Mouse (Mus musculus) hindbrain, embryonic 14.5 days (tissue): ENCODE data around the gene Pold1. TPM values are rescaled to one million over a fixed set of nuclear protein-coding genes. Genes with fewer than 3 reads are reported as not detected.

Experiments used
- ATAC-seq: fragments of 200-750 bp; cut with Nextera tagmentation; 2 replicates; pipeline ENCODE4 v1.8.0; 2017; ENCODE audit warnings: moderate number of reproducible peaks, mild to moderate bottlenecking, moderate TSS enrichment, moderate library complexity; ENCODE audit not compliant: low FRiP score
- DNase-seq: peaks from one replicate; pipeline ENCODE4 v3.0.0-alpha.2; 2015; ENCODE audit warnings: low spot score
- H3K27ac ChIP-seq: fragments of 300-500 bp; sonication (generic); 2 replicates; pipeline ENCODE4 v1.5.1; 2014; ENCODE audit warnings: mild to moderate bottlenecking, moderate library complexity
- H3K27me3 ChIP-seq: fragments of 300-500 bp; sonication (generic); 2 replicates; pipeline ENCODE4 v1.6.1; 2014; ENCODE audit warnings: mild to moderate bottlenecking, low read length, mixed read lengths; ENCODE audit not compliant: control insufficient read depth, insufficient read depth
- H3K36me3 ChIP-seq: fragments of 300-500 bp; sonication (generic); replicated peaks from 2 replicates; pipeline ENCODE4 v1.6.1; 2014; ENCODE audit not compliant: control insufficient read depth, insufficient read depth
- H3K4me1 ChIP-seq: fragments of 300-500 bp; sonication (generic); replicated peaks from 2 replicates; pipeline ENCODE4 v1.6.1; 2014; ENCODE audit warnings: antibody characterized with exemption, low read length, mixed read lengths; ENCODE audit not compliant: control insufficient read depth, insufficient read depth
- H3K4me2 ChIP-seq: fragments of 300-500 bp; sonication (generic); replicated peaks from 2 replicates; pipeline ENCODE4 v1.6.1; 2014; ENCODE audit warnings: mild to moderate bottlenecking, moderate library complexity
- H3K4me3 ChIP-seq: fragments of 300-500 bp; sonication (generic); replicated peaks from 2 replicates; pipeline ENCODE4 v1.5.1; 2014; ENCODE audit warnings: mild to moderate bottlenecking, low read length
- H3K9ac ChIP-seq: fragments of 300-500 bp; sonication (generic); 2 replicates; pipeline ENCODE4 v1.6.1; 2014
- H3K9me3 ChIP-seq: fragments of 300-500 bp; sonication (generic); 2 replicates; pipeline ENCODE4 v1.6.1; 2016; ENCODE audit warnings: low read length; ENCODE audit not compliant: control insufficient read depth
- WGBS: fragments of 180-500 bp; shearing (Covaris S2); extraction: QIAGEN DNeasy Blood & Tissue Kit; methylation state at CpG from one replicate; pipeline ENCODE4 v1.1.7; 2014; 5-methylcytosine and 5-hydroxymethylcytosine counted together
- polyA plus RNA-seq: library from polyadenylated mRNA; unstranded; fragments of >200 nt; fragmentation: Nextera tagmentation; extraction: Ambion mirVana; gene quantifications from 2 replicates; pipeline ENCODE4 v1.2.1, GENCODE M21; 2014

The Pold1 gene
- polyA plus RNA-seq, 1 experiment from 2014 or later, result 14.0 TPM

- H3K4me3 ChIP-seq, result peak overlapping the region; percentile 68
- peak overlapping the region; percentile 69 for H3K4me2 ChIP-seq
- H3K4me1 ChIP-seq, result peaks cover 14% of the 10 kb centered on the region
- DNase-seq (no peak), ATAC-seq (no peak)
- H3K27ac ChIP-seq, result no peak overlapping the region
- no peaks in the 10 kb centered on the region for H3K9me3 ChIP-seq
- H3K9ac ChIP-seq, result peak overlapping the region; percentile 46; the same call in 1 of the 2 replicates
- no peaks in the 10 kb centered on the region for H3K27me3 ChIP-seq
- peaks cover 28% of the 10 kb centered on the region for H3K36me3 ChIP-seq
- WGBS, result 88% methylated on average over 31 of the region's 31 CpGs
Observed at GRCm38 (mm10) chr7:44552141-44552908, 3.7 kb upstream of the Pold1 start.

GRCm38 (mm10) chr7:44551731-44552130 is 3.1 kb upstream of the Pold1 start:
- WGBS, result 83% methylated on average over 22 of the region's 22 CpGs
- no peak overlapping the region for H3K27ac ChIP-seq
- H3K4me2 ChIP-seq, result no peak overlapping the region
- no peak for DNase-seq
- no peak overlapping the region for H3K9ac ChIP-seq
- H3K36me3 ChIP-seq, result peaks cover 28% of the 10 kb centered on the region
- H3K9me3 ChIP-seq, result no peaks in the 10 kb centered on the region
- no peak overlapping the region for H3K4me3 ChIP-seq
- peaks cover 14% of the 10 kb centered on the region for H3K4me1 ChIP-seq
- no peaks in the 10 kb centered on the region for H3K27me3 ChIP-seq
- no peak for ATAC-seq

GRCm38 (mm10) chr7:44551301-44551700 is 2.7 kb upstream of the Pold1 start:
- H3K9me3 ChIP-seq, result no peaks in the 10 kb centered on the region
- peaks cover 28% of the 10 kb centered on the region for H3K36me3 ChIP-seq
- H3K4me1 ChIP-seq, result peaks cover 14% of the 10 kb centered on the region
- ATAC-seq (no peak), DNase-seq (no peak)
- H3K27ac ChIP-seq, result no peak overlapping the region
- no peak overlapping the region for H3K9ac ChIP-seq
- no peak overlapping the region for H3K4me2 ChIP-seq
- WGBS, result 94% methylated on average over 21 of the region's 21 CpGs
- H3K27me3 ChIP-seq, result no peaks in the 10 kb centered on the region
- no peak overlapping the region for H3K4me3 ChIP-seq

GRCm38 (mm10) chr7:44550409-44550678 is 1.7 kb upstream of the Pold1 start:
- Histone ChIP-seq H3K27me3 (no peaks in the 10 kb centered on the region), H3K9ac (no peak overlapping the region), H3K4me2 (no peak overlapping the region), H3K4me1 (peaks cover 14% of the 10 kb centered on the region), H3K9me3 (no peaks in the 10 kb centered on the region), H3K27ac (no peak overlapping the region), H3K36me3 (peaks cover 28% of the 10 kb centered on the region), H3K4me3 (no peak overlapping the region)
- DNase-seq (no peak), ATAC-seq (no peak)
- WGBS, result 98% methylated on average over 12 of the region's 12 CpGs

- no peak overlapping the region for H3K27ac ChIP-seq
- 96% methylated on average over 23 of the region's 23 CpGs for WGBS
- H3K4me1 ChIP-seq, result peaks cover 14% of the 10 kb centered on the region
- no peak overlapping the region for H3K9ac ChIP-seq
- H3K27me3 ChIP-seq, result no peaks in the 10 kb centered on the region
- no peak overlapping the region for H3K4me3 ChIP-seq
- H3K4me2 ChIP-seq, result no peak overlapping the region
- no peaks in the 10 kb centered on the region for H3K9me3 ChIP-seq
- ATAC-seq, result no peak
- DNase-seq, result no peak
- peaks cover 28% of the 10 kb centered on the region for H3K36me3 ChIP-seq
Observed at GRCm38 (mm10) chr7:44549621-44550408, 1.2 kb upstream of the Pold1 start.

- Histone ChIP-seq H3K27ac (no peak overlapping the region), H3K9me3 (no peaks in the 10 kb centered on the region), H3K9ac (peak overlapping the region; percentile 52; the same call in 1 of the 2 replicates), H3K4me2 (peak overlapping the region; percentile 83), H3K4me1 (peaks cover 10% of the 10 kb centered on the region), H3K36me3 (peaks cover 28% of the 10 kb centered on the region), H3K4me3 (peak overlapping the region; percentile 43), H3K27me3 (no peaks in the 10 kb centered on the region)
- DNase-seq (no peak), ATAC-seq (no peak)
- whole genome bisulfite sequencing, result 25% methylated on average over 5 of the region's 5 CpGs
Observed at GRCm38 (mm10) chr7:44547725-44548124, 924 bp downstream of the Pold1 start.

GRCm38 (mm10) chr7:44547041-44547440 is 1.6 kb downstream of the Pold1 start:
- no peak overlapping the region for H3K27ac ChIP-seq
- no peaks in the 10 kb centered on the region for H3K9me3 ChIP-seq
- peaks cover 27% of the 10 kb centered on the region for H3K36me3 ChIP-seq
- no peak overlapping the region for H3K4me3 ChIP-seq
- DNase-seq, result no peak
- H3K27me3 ChIP-seq, result no peaks in the 10 kb centered on the region
- peak overlapping the region; percentile 52; the same call in 1 of the 2 replicates for H3K9ac ChIP-seq
- 0 out of 2 replicates have a peak overlapping the region, but pooled peaks have one; percentile 83 for H3K4me2 ChIP-seq
- WGBS, result 98% methylated on average over 13 of the region's 13 CpGs
- H3K4me1 ChIP-seq, result peaks cover 8% of the 10 kb centered on the region
- ATAC-seq, result no peak

GRCm38 (mm10) chr7:44546274-44546673 is 2.4 kb downstream of the Pold1 start:
- Histone ChIP-seq H3K9me3 (no peaks in the 10 kb centered on the region), H3K4me2 (no peak overlapping the region), H3K4me1 (peaks cover 8% of the 10 kb centered on the region), H3K9ac (no peak overlapping the region), H3K27me3 (no peaks in the 10 kb centered on the region), H3K27ac (no peak overlapping the region), H3K4me3 (no peak overlapping the region), H3K36me3 (peaks cover 25% of the 10 kb centered on the region)
- WGBS, result 97% methylated on average over 3 of the region's 3 CpGs
- ATAC-seq (no peak), DNase-seq (no peak)

GRCm38 (mm10) chr7:44543071-44543470 is 5.6 kb downstream of the Pold1 start:
- no peaks in the 10 kb centered on the region for H3K27me3 ChIP-seq
- peaks cover 34% of the 10 kb centered on the region for H3K36me3 ChIP-seq
- H3K4me2 ChIP-seq, result no peak overlapping the region
- H3K9ac ChIP-seq, result no peak overlapping the region
- ATAC-seq, result no peak
- peaks cover 7% of the 10 kb centered on the region for H3K4me1 ChIP-seq
- 84% methylated on average over 12 of the region's 12 CpGs for WGBS
- DNase-seq, result no peak
- H3K27ac ChIP-seq, result no peak overlapping the region
- no peak overlapping the region for H3K4me3 ChIP-seq
- H3K9me3 ChIP-seq, result no peaks in the 10 kb centered on the region
